Mouse (Mus musculus): ENCODE measurements around the gene Tenm2. TPM values are rescaled to one million over a fixed set of nuclear protein-coding genes. Genes with fewer than 3 reads are reported as not detected.

Tenm2 gene
- polyA plus RNA-seq, 1 experiment, result not detected

- no peak overlapping the region for H3K27ac ChIP-seq (ENCODE audit: control insufficient read depth, insufficient read depth, low read depth, low read length, poor library complexity)
- TF ChIP-seq POLR2A (IDR thresholded peaks at IDR 0.05; ENCODE audit: borderline replicate concordance, control insufficient read depth, low read depth, low read length), result no peak
- TF ChIP-seq CTCF (IDR thresholded peaks at IDR 0.05; ENCODE audit: control insufficient read depth, insufficient read depth, low read length), result no peak
- 69% methylated on average over 7 of the region's 7 CpGs for WGBS
- H3K4me1 ChIP-seq (ENCODE audit: control insufficient read depth, insufficient read depth, low read length), result no peaks in the 10 kb centered on the region
- no peak overlapping the region for H3K4me3 ChIP-seq (replicated peaks; ENCODE audit: control insufficient read depth, low read depth, low read length)
Measured at GRCm38 (mm10) chr11:36415244-36415643, 820.5 kb downstream of the Tenm2 start.

- Histone ChIP-seq H3K4me1 (ENCODE audit: control insufficient read depth, insufficient read depth, low read length) (no peaks in the 10 kb centered on the region), H3K27ac (ENCODE audit: control insufficient read depth, insufficient read depth, low read depth, low read length, poor library complexity) (no peak overlapping the region), H3K4me3 (replicated peaks; ENCODE audit: control insufficient read depth, low read depth, low read length) (no peak overlapping the region)
- WGBS, result 77% methylated on average over 13 of the region's 13 CpGs
- no peak for TF ChIP-seq CTCF (IDR thresholded peaks at IDR 0.05; ENCODE audit: control insufficient read depth, insufficient read depth, low read length)
- no peak for TF ChIP-seq POLR2A (IDR thresholded peaks at IDR 0.05; ENCODE audit: borderline replicate concordance, control insufficient read depth, low read depth, low read length)
Measured at GRCm38 (mm10) chr11:36410881-36411280, 824.9 kb downstream of the Tenm2 start.

- Histone ChIP-seq H3K4me1 (ENCODE audit: control insufficient read depth, insufficient read depth, low read length) (no peaks in the 10 kb centered on the region), H3K27ac (ENCODE audit: control insufficient read depth, insufficient read depth, low read depth, low read length, poor library complexity) (no peak overlapping the region), H3K4me3 (replicated peaks; ENCODE audit: control insufficient read depth, low read depth, low read length) (no peak overlapping the region)
- WGBS, result 50% methylated on average over 12 of the region's 12 CpGs
- TF ChIP-seq POLR2A (IDR thresholded peaks at IDR 0.05; ENCODE audit: borderline replicate concordance, control insufficient read depth, low read depth, low read length) (no peak), CTCF (IDR thresholded peaks at IDR 0.05; ENCODE audit: control insufficient read depth, insufficient read depth, low read length) (no peak)
Measured at GRCm38 (mm10) chr11:36395803-36396710, 839.7 kb downstream of the Tenm2 start.

- H3K4me3 ChIP-seq (replicated peaks; ENCODE audit: control insufficient read depth, low read depth, low read length), result no peak overlapping the region
- no peak for TF ChIP-seq POLR2A (IDR thresholded peaks at IDR 0.05; ENCODE audit: borderline replicate concordance, control insufficient read depth, low read depth, low read length)
- H3K4me1 ChIP-seq (ENCODE audit: control insufficient read depth, insufficient read depth, low read length), result no peaks in the 10 kb centered on the region
- no peak overlapping the region for H3K27ac ChIP-seq (ENCODE audit: control insufficient read depth, insufficient read depth, low read depth, low read length, poor library complexity)
- 86% methylated on average over 5 of the region's 5 CpGs for WGBS
Measured at GRCm38 (mm10) chr11:36384696-36385095, 851.1 kb downstream of the Tenm2 start.

- 81% methylated on average over 7 of the region's 7 CpGs for WGBS
- Histone ChIP-seq H3K4me1 (ENCODE audit: control insufficient read depth, insufficient read depth, low read length) (no peaks in the 10 kb centered on the region), H3K27ac (ENCODE audit: control insufficient read depth, insufficient read depth, low read depth, low read length, poor library complexity) (no peak overlapping the region), H3K4me3 (replicated peaks; ENCODE audit: control insufficient read depth, low read depth, low read length) (no peak overlapping the region)
- no peak for TF ChIP-seq POLR2A (IDR thresholded peaks at IDR 0.05; ENCODE audit: borderline replicate concordance, control insufficient read depth, low read depth, low read length)
- no peak for TF ChIP-seq CTCF (IDR thresholded peaks at IDR 0.05; ENCODE audit: control insufficient read depth, insufficient read depth, low read length)
Measured at GRCm38 (mm10) chr11:36371814-36372213, 864.0 kb downstream of the Tenm2 start.

GRCm38 (mm10) chr11:36365067-36365466, 870.7 kb downstream of the Tenm2 start:
- Histone ChIP-seq H3K4me3 (replicated peaks; ENCODE audit: control insufficient read depth, low read depth, low read length) (no peak overlapping the region), H3K4me1 (ENCODE audit: control insufficient read depth, insufficient read depth, low read length) (no peaks in the 10 kb centered on the region), H3K27ac (ENCODE audit: control insufficient read depth, insufficient read depth, low read depth, low read length, poor library complexity) (no peak overlapping the region)
- TF ChIP-seq CTCF (IDR thresholded peaks at IDR 0.05; ENCODE audit: control insufficient read depth, insufficient read depth, low read length), result no peak
- no peak for TF ChIP-seq POLR2A (IDR thresholded peaks at IDR 0.05; ENCODE audit: borderline replicate concordance, control insufficient read depth, low read depth, low read length)
- WGBS, result 85% methylated on average over 5 of the region's 5 CpGs

- WGBS, result 66% methylated on average over 9 of the region's 9 CpGs
- H3K27ac ChIP-seq (ENCODE audit: control insufficient read depth, insufficient read depth, low read depth, low read length, poor library complexity), result no peak overlapping the region
- no peak for TF ChIP-seq POLR2A (IDR thresholded peaks at IDR 0.05; ENCODE audit: borderline replicate concordance, control insufficient read depth, low read depth, low read length)
- no peak for TF ChIP-seq CTCF (IDR thresholded peaks at IDR 0.05; ENCODE audit: control insufficient read depth, insufficient read depth, low read length)
- no peak overlapping the region for H3K4me3 ChIP-seq (replicated peaks; ENCODE audit: control insufficient read depth, low read depth, low read length)
- no peaks in the 10 kb centered on the region for H3K4me1 ChIP-seq (ENCODE audit: control insufficient read depth, insufficient read depth, low read length)
Measured at GRCm38 (mm10) chr11:36364441-36364840, 871.3 kb downstream of the Tenm2 start.

- WGBS, result 82% methylated on average over 8 of the region's 8 CpGs
- Histone ChIP-seq H3K27ac (ENCODE audit: control insufficient read depth, insufficient read depth, low read depth, low read length, poor library complexity) (no peak overlapping the region), H3K4me1 (ENCODE audit: control insufficient read depth, insufficient read depth, low read length) (no peaks in the 10 kb centered on the region), H3K4me3 (replicated peaks; ENCODE audit: control insufficient read depth, low read depth, low read length) (no peak overlapping the region)
- TF ChIP-seq CTCF (IDR thresholded peaks at IDR 0.05; ENCODE audit: control insufficient read depth, insufficient read depth, low read length), result no peak
- TF ChIP-seq POLR2A (IDR thresholded peaks at IDR 0.05; ENCODE audit: borderline replicate concordance, control insufficient read depth, low read depth, low read length), result no peak
Measured at GRCm38 (mm10) chr11:36362514-36362913, 873.2 kb downstream of the Tenm2 start.

Measured in bone marrow, adult 2 months (tissue).